Mouse (Mus musculus) MEL (cell line): ENCODE measurements around the gene Gm960. TPM values are rescaled to one million over a fixed set of nuclear protein-coding genes. Genes with fewer than 3 reads are reported as not detected.

Source experiments
- CHD1 ChIP-seq: IDR thresholded peaks from 2 replicates; pipeline ENCODE4 v1.6.1; 2012; ENCODE audit warnings: low read depth, mild to moderate bottlenecking, inconsistent platforms, low read length, improper control_type of control experiment
- CHD2 ChIP-seq: IDR thresholded peaks from 2 replicates; pipeline ENCODE4 v1.6.1; 2011; ENCODE audit warnings: low read length, improper control_type of control experiment
- CTCF ChIP-seq, 3 experiments: IDR thresholded peaks in 2 of 3; conservative IDR thresholded peaks in 1 of 3; 2 replicates each; pipeline ENCODE4 v1.5.1; 2011 to 2012; ENCODE audit warnings: low read length in 3 of 3, low read depth in 2 of 3, mild to moderate bottlenecking in 2 of 3, improper control_type of control experiment in 1 of 3, inconsistent platforms in 1 of 3, mixed read lengths in 1 of 3, moderate library complexity in 1 of 3; ENCODE audit not compliant: control insufficient read depth in 1 of 3, insufficient read depth in 1 of 3, poor library complexity in 1 of 3, severe bottlenecking in 1 of 3
- E2F4 ChIP-seq: IDR thresholded peaks from 2 replicates; pipeline ENCODE4 v1.6.1; 2011; ENCODE audit warnings: low read depth, low read length, improper control_type of control experiment, borderline replicate concordance
- ETS1 ChIP-seq: IDR thresholded peaks from 2 replicates; pipeline ENCODE4 v1.6.1; 2012; ENCODE audit warnings: low read depth, mild to moderate bottlenecking, inconsistent platforms, low read length, improper control_type of control experiment, moderate library complexity
- GABPA ChIP-seq: IDR thresholded peaks from 2 replicates; pipeline ENCODE4 v1.6.1; 2012; ENCODE audit warnings: low read depth, mild to moderate bottlenecking, inconsistent platforms, low read length, improper control_type of control experiment, moderate library complexity
- GATA1 ChIP-seq: IDR thresholded peaks from 2 replicates; pipeline ENCODE4 v1.6.1; 2011; ENCODE audit warnings: low read depth, low read length, improper control_type of control experiment
- KAT2A ChIP-seq: conservative IDR thresholded peaks from 2 replicates; pipeline ENCODE4 v1.6.1; 2012; ENCODE audit warnings: low read depth, low read length, improper control_type of control experiment, inconsistent platforms
- MXI1 ChIP-seq: IDR thresholded peaks from 2 replicates; pipeline ENCODE4 v1.6.1; 2011; ENCODE audit warnings: mild to moderate bottlenecking, low read depth, low read length, improper control_type of control experiment
- MYB ChIP-seq: IDR thresholded peaks from 2 replicates; pipeline ENCODE4 v1.6.1; 2011; ENCODE audit warnings: mild to moderate bottlenecking, low read depth, low read length, improper control_type of control experiment
- MYC ChIP-seq: IDR thresholded peaks from 2 replicates; pipeline ENCODE4 v1.6.1; 2011; ENCODE audit warnings: low read depth, mild to moderate bottlenecking, low read length, improper control_type of control experiment, moderate library complexity
- NRF1 ChIP-seq: IDR thresholded peaks from 2 replicates; pipeline ENCODE4 v1.6.1; 2014; ENCODE audit warnings: low read depth, mild to moderate bottlenecking, inconsistent platforms, low read length, improper control_type of control experiment, moderate library complexity; ENCODE audit not compliant: poor library complexity, insufficient read depth, severe bottlenecking
- POLR2AphosphoS5 ChIP-seq: IDR thresholded peaks from 2 replicates; pipeline ENCODE4 v1.6.1; 2012; ENCODE audit warnings: low read depth, borderline replicate concordance, mild to moderate bottlenecking, inconsistent platforms, low read length, moderate library complexity, mixed read lengths
- RCOR1 ChIP-seq: IDR thresholded peaks from 2 replicates; pipeline ENCODE4 v1.6.1; 2012; ENCODE audit warnings: low read depth, mild to moderate bottlenecking, inconsistent platforms, low read length, improper control_type of control experiment
- SIN3A ChIP-seq: IDR thresholded peaks from 2 replicates; pipeline ENCODE4 v1.6.1; 2012; ENCODE audit warnings: low read length, improper control_type of control experiment, inconsistent platforms
- SMC3 ChIP-seq: IDR thresholded peaks from 2 replicates; pipeline ENCODE4 v1.6.1; 2011; ENCODE audit warnings: low read depth, low read length, improper control_type of control experiment
- TAL1 ChIP-seq: IDR thresholded peaks from 2 replicates; pipeline ENCODE4 v1.6.1; 2012; ENCODE audit warnings: mild to moderate bottlenecking, inconsistent platforms, low read length, moderate library complexity, mixed read lengths
- UBTF ChIP-seq: IDR thresholded peaks from 2 replicates; pipeline ENCODE4 v1.6.1; 2012; ENCODE audit warnings: low read depth, mild to moderate bottlenecking, inconsistent platforms, low read length, improper control_type of control experiment, moderate library complexity, borderline replicate concordance; ENCODE audit not compliant: insufficient read depth
- USF1 ChIP-seq: IDR thresholded peaks from 2 replicates; pipeline ENCODE4 v1.6.1; 2014; ENCODE audit warnings: low read depth, mild to moderate bottlenecking, inconsistent platforms, low read length, improper control_type of control experiment, moderate library complexity
- ZKSCAN1 ChIP-seq: IDR thresholded peaks from 2 replicates; pipeline ENCODE4 v1.6.1; 2012; ENCODE audit warnings: low read depth, mild to moderate bottlenecking, inconsistent platforms, low read length, improper control_type of control experiment, moderate library complexity
- ZMIZ1 ChIP-seq: IDR thresholded peaks from 2 replicates; pipeline ENCODE4 v1.6.1; 2012; ENCODE audit warnings: low read depth, mild to moderate bottlenecking, inconsistent platforms, low read length, improper control_type of control experiment, moderate library complexity
- ZNF384 ChIP-seq: IDR thresholded peaks from 2 replicates; pipeline ENCODE4 v1.6.1; 2012; ENCODE audit warnings: low read depth, mild to moderate bottlenecking, inconsistent platforms, low read length, improper control_type of control experiment
- polyA plus RNA-seq, 2 experiments: library from polyadenylated mRNA; stranded (reverse) in 1 of 2; unstranded in 1 of 2; fragments of >175 nt in 1 of 2; fragments of >200 nt in 1 of 2; gene quantifications; 2 replicates each; pipeline versions ENCODE4 v1.2.1 to v1.2.4; 2012; ENCODE audit warnings: low replicate concordance in 2 of 2, low read depth in 1 of 2; ENCODE audit not compliant: insufficient read length in 2 of 2, insufficient read depth in 1 of 2, missing spikeins in 1 of 2
- total RNA-seq: library from RNA; depleted of rRNA; stranded (reverse); fragments of 300-350 nt; gene quantifications from 2 replicates; pipeline ENCODE4 v1.2.3, GENCODE M21; 2012

Gm960 gene
- total and polyA plus RNA-seq, 3 experiments: 2.1 to 2.3 TPM; not detected in 1

DNA sequence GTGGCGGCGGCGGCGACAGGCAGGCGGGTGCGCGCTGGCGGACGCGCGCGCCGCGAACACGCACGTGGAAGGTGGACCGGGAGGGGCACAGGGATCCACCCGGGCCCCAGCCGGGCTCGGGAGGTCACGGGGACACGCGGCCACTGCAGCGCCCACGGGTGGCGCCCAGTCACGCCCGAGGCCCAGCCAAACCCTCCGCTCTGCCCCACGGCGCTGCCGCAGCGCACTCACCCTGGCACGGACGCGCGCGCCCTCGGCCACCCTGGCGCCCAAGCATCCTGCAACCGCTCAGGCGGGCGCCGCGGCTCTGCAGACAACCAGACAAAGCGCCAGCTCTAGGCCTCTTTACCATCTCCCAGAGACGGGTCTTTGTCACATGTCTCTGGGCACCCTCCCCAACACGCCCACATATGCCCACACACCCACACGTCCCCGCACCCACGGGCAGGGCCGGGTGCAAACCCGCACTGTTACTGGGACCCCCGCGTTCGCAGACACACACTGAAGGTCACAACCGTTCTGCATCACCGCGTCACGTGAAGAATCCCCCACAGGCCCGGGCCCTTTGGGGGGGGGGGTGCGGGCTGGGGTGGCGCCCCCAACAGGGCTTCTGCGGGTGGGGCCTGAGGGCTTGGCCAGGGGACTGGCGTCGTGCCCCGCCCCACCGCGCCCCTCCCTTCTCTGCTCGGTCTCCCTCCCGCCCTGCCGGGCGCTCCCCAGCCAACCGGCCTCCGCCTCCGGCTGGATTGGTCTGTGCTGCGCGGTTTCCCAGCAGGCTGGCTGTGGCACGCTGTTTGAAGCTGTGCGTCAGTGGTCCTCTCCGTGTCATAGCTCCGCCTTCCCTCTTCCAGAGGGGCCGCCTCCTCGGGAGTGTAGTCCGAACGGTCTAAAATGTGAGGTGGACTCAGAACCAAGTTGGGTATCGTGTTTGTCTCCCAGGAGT is 83.0 kb downstream of the Gm960 start, which contains the start of gene Lrfn4 (continued):
- TF ChIP-seq GATA1: no peak
- no peak for TF ChIP-seq POLR2AphosphoS5
- no peak for TF ChIP-seq ETS1
- no peak for TF ChIP-seq NRF1
- no peak for TF ChIP-seq KAT2A
- no peak for TF ChIP-seq MYC
- no peak for TF ChIP-seq RCOR1
- TF ChIP-seq GABPA: no peak
- no peak for TF ChIP-seq UBTF
- peak in 2 of 3 experiments; percentile 11 to 17; a peak in 2 of 6 replicates for TF ChIP-seq CTCF (IDR thresholded peaks at IDR 0.05 in 2 of 3, conservative IDR thresholded peaks at IDR 0.05 in 1 of 3; ENCODE audit: control insufficient read depth in 1 of 3, insufficient read depth in 1 of 3, low read depth in 2 of 3, low read length in 3 of 3, poor library complexity in 1 of 3, severe bottlenecking in 1 of 3)
- no peak for TF ChIP-seq CHD1
- TF ChIP-seq ZMIZ1: peak; percentile 47; the same call in 1 of the 2 replicates
- TF ChIP-seq TAL1: no peak
- TF ChIP-seq MYB: no peak
- TF ChIP-seq E2F4: no peak
- TF ChIP-seq CHD2: no peak
- TF ChIP-seq SMC3: no peak
- no peak for TF ChIP-seq ZKSCAN1
- peak; percentile 68 for TF ChIP-seq SIN3A
- TF ChIP-seq ZNF384: no peak
- peak; percentile 92 for TF ChIP-seq MXI1
- peak; percentile 75 for TF ChIP-seq USF1
